Mouse (Mus musculus) brain, embryonic 18.5 days (tissue): ENCODE results near the gene Dtx4.
A peak's percentile ranks its signal among the peaks of the same experiment; 100 is the strongest.
"Not testable (repeated sequence)": the region's sequence is repeated elsewhere in the genome, so short reads cannot be mapped to it uniquely, and the experiment has no call there.

Experiments used
- DNase-seq: peaks from one replicate; pipeline ENCODE4 v3.0.0-alpha.2; 2012; ENCODE audit warnings: low read depth, low spot score

Gene Dtx4

DNA sequence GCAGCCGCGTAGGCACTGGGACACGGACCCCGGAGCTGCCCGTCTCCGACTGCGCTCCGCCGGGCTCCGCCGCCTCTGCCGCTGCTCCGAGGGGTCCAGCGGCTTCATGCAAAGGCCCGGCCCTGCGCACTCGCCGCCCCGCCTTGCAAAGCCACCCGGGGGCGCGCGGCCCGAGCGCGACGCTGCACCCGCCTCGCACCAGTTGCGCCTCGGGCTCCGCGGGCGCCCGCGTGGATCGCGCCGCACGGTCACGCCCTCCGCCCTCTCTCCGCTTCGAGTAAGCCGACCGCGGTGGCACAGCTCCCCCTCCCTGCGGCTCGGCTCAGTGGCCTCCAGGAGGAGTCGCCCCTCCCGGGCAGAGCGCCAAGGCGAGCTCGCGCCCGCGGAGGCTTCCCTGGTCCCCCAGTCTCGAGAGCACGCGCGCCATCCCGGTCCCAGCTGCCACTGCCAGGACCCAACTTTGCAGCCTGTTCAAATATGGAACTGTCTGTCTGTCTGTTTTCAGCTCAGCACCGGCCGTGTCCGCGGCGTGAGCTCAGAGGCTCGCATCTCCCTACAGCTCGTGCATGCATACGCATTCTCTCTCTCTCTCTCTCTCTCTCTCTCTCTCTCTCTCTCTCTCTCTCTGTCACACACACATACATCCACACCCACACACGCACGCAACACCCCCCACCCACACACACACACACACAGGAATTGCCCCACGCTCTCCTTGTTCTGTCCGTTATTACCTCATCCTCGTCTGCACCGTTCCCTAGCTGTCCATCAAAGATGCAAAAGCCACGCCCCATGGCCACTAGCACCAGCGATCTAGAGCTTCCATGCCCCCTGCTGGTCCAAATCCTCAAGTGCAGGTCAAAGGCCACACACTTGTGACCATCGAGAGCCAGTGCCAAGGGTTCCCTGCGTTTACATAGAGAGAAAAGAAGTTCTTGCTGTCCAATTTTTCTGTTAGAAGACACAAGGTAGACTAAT, at the start of gene Dtx4:
Dtx4 (minus strand) TSS at position 85 of the 978 bp plus-strand sequence.
- peak; percentile 82 for DNase-seq

DNA sequence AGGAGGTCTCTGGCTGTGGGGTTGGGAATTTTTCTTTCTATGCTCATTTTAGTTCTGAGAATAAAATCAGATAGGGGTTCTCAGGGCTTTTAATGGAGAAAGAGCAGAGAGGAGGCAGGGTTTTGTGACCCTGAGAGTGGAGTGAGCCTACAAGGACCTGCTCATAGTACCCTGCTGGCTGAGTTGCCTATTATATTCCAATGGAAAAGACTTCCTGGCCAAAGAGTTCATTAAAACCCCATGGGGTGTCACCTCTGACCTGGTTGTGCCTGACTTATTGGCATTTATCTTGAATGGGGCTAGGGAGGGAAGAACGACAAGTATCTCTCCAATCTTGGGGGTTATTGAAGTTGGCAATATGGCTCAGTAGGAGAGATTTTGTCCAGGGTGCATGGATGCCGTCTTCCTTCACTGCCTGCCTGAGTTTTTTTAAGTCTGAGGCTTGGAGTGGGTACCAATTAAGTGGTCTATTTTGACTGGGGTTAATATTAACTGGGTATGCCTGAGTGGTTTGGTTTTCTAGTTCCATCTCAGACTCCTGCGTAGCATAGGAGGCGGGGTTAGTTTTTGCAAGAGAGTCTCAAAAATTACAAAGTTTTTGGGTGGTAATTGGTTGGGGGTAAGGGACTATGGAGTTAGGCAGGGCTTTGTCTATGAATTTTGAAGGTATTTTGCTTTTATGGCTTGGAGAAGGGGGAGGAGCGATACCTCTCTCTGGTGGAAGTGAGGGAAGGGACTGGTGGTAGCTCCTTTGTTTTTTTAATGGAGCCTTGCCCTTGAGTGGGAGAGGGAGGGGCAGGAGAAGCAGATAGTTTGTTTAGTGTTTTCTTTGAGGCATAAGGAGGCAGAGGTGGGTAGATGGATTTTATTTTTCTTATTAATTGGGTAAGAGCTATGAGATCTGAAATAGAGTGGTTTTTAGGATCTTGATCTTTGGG, 49.0 kb upstream of the Dtx4 start:
- no peak for DNase-seq

DNA sequence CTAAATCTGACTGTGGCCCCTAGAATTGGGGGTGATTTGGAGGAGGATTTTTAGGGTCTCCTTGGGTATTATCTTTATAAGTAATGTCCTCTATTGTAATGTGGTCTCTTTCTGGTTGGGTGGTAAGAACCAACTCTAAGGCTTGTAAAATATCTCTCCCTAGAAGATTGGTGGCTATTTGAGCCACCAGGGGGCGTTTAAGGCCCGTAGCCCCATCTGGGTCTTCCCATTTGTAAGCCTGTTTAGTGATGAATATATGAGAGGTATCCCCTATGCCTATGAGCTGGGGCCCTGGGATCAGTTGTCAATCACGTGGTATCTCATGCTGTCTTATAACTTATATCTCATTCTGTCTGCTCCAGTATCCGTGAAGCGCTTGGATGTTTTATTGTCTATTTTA, 47.9 kb upstream of the Dtx4 start:
- no peak for DNase-seq

DNA sequence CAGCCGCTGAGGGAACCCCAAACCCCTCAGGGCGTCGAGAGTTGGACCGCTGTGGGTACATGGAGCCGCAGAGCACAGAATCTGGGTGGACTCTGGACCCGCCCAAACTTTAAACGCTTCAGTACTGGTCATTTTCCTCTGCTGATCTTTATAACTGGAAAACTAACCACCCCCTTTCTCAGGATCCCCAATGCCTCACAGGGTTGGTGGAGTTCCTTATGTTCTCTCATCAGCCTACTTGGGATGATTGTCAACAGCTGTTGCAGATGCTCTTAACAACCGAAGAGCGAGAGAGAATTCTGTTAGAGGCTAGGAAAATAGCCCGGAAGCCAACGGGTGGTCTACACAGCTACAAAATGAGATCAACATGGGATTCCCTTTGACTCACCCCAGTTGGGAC, 44.2 kb upstream of the Dtx4 start, which contains the start of gene Fam111a:
Fam111a (plus strand) TSS at position 301 of the 400 bp plus-strand sequence.
- DNase-seq: not testable (repeated sequence)

DNA sequence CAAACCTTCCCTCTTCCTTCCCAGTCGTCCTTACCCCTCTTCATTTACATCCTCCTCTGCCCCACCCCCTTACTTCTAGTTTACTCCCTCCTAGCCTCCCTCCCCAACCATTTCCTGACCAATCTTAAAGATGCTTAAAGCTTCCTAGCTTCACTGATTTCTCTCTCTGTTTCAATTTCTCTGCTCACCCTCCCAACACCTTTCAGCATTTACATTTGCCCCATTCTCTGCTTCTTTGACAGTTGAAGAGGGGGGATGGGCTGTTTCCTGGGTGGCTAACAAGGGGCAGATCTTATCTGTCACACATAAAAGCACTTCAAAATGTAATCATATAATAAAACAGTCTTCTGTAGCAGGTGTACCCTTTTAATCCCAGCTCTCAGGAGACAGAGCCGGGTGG, 40.4 kb upstream of the Dtx4 start:
- no peak for DNase-seq

DNA sequence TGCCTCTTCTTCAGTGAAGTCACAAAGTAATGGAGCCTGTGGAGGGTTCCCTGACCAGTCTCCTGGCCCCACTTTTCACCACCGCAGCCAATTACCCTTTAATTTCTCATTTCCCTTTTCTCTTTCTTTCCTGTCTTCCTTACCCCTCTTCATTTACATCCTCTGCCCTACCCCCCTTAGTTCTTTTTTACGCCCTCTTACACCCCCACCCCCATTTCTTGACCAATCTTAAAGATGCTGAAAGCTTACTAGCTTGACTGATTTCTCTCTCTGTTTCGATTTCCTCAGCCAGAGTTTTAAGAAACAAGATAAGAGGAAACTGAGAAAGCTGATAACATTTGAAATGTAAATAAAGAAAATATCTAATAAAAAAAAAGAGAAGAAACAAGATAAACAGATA, 39.5 kb upstream of the Dtx4 start:
- no peak for DNase-seq

DNA sequence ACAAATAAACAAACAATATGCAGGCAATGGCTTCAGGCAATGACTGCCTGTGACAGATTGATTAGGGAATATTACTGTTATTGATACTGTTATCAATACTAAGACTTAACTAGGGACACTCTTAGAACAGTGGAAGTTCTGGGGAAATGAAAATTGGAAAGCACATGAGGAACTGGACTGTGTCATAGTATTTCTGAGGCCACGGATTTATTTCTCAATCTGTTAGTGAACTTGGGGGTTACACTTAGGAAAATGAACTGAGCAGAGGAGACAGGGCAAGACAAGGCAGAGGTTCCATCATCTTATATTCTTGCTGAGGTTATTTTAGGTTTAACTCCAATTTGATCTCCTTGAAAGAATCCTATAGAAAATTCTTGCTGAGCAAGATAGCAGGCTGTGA, 38.7 kb upstream of the Dtx4 start:
- DNase-seq: no peak

DNA sequence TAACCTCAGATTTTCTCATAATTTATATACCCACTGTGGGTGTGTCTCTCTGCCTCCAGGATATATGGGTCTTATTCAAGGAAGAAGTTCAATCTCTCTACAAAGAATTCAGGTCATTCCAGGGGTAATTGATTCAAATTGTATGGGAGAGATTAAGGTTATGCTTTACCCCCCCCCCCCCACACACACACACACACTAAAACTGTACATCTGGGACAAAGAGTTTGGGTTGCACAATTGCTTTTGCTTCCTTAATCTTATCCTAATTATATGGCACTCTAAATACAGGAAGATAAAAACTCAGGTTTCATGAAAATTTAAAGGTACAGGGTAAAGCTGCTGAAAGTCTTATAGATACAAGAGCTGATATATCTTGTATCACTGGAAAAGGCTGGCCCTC, 35.9 kb upstream of the Dtx4 start:
- DNase-seq: no peak

DNA sequence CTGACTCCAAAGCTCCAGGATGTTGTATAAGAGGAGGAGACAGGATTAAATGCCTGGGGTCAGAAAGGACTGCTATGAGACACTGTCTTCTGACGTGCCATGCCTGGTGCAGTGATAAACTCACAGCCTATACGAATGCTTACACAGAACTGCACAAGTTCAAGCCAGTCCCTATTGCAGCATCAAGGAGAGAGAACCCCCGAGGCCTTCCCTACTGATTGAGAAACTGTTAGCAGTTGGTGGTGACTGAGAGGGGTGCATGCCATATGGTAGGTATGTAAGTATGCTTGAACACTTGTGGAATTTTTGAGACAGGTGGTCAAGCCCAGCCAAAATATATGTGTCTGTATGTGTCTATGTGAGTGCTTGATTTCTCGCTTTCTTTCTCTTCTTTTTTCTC, 22.1 kb upstream of the Dtx4 start:
- no peak for DNase-seq

DNA sequence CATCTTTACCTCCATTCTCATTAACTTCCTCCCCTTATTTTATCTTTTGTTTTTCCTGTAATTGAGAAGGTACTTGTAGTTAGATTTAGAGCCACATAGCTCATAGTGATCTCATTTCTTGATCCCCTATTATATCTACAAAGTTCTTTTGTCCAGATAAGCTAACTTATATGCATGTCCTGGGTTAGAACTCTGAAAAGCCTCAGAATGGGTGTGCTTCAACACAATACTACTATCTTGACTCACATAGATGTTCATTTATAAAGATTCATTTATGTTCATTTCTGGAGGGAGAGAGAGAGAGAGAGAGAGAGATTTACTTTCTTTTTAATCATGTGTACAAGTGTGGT, 17.3 kb upstream of the Dtx4 start:
- DNase-seq: no peak

DNA sequence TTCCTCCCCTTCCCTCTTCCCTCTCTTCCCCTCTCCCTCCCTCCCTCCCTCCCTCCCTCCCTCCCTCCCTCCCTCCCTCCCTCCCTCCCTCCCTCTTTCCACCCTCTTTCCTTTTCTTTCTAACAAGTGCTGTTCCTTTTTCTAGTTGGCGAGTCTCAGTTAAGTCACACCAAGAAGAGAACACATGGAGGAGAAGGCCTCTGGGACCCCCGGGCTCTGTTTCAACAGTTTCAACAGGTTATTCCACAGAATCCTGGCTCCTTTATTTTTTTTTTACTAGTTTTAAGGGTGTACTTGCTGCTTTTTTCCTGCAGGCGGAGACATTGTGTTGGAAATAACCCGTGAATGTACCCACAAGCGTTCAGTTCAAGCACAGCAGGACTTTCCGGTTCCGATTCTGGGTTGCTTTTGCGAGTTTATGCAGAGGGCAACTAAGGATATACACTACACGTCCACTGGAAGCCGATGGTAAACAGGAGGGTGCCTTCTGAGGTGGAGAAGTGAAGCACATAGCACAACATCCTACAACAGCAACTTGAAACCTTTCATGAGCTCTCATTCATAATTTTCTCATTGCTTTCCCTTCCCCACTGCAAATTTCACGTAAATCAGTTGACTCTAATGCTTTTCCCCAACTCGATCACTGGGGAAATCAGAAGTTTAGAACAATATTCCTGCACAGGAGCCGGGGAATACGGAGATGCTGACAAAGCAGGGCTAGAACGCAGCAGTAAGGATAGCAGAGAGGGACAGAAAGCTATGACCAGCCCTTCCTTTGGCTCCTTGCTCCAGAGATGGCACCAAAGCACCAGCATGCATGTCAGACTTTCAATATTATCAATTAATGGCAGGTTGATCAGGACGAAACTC, 16.7 kb upstream of the Dtx4 start:
- no peak for DNase-seq

DNA sequence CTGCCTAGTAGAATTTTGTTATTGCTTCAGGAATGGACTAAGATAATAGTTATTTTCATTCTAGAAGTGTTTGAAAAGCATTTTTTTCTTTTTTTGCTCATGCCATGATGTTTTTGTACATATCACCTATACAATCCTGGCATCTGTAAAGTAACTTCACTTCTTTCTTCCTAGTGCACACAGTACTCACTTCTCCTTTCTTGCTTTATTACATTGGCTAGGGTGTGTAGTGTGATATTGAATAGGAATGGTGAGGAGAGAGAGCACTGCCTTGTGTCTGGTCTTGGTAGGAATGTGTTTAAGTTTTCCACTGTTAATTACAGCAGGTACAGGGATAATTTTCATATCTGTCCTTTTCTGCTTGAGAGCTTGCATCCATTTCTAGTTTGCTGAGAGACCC, 13.4 kb upstream of the Dtx4 start:
- no peak for DNase-seq

DNA sequence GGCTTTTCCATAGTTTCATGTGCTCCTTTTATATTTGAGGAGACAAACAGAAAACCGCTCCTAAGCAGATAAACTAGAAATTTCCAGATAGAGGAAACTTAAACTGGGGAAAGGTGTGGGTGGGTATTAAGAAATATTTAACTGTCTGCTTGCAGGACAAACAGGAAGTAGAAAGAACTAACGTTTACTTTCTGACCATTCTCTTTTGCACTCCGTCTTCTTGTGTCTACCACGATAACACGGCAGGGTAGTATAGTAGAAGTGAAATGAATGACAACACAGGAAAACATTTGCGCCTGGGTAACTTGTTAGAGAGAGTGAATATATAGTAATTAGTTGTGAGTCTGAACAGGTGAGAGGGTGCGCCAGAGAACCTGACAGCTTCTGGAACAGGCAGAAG, 1.5 kb upstream of the Dtx4 start:
- DNase-seq: no peak

DNA sequence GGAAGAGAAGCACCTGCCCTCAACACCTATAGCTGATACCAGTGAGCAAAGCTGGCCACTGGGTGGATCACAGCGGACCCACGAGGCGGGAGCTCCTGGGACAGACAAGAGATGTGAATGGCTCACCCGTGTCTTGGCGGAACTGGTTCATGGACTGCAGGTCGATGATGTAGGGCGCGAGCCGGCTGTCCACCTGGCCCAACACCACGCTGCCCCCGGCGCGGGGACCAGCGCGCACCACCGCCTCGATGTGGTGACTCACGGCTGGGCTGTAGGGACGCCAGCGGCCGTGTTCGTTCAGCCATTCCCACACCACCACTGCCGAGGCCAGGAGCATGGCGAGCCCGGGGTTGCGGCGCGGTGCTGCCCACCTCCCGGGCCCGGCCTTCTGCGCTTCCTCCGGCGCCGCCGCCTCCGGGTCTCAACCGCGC, 358 bp downstream of the Dtx4 start:
- no peak for DNase-seq

DNA sequence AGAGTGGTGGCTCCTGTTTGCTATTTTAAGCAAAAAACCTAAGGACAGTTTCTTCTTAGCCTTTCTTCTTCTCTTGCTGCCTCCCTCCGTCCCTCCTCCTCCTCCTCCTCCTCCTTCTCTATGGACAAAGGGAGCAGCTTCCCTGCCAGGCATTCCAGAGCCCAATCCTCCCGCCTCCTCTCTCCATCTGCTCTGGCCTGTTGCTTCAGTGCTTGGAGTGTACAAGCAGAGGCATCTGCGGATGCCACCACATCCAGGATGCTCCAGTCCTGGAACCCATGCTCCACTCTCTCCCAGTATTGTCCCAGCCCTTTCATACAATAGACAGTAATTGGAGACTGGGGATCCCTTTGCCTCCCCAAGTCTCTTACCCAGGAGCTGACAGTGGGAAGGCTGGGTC, 1.1 kb downstream of the Dtx4 start:
- no peak for DNase-seq

DNA sequence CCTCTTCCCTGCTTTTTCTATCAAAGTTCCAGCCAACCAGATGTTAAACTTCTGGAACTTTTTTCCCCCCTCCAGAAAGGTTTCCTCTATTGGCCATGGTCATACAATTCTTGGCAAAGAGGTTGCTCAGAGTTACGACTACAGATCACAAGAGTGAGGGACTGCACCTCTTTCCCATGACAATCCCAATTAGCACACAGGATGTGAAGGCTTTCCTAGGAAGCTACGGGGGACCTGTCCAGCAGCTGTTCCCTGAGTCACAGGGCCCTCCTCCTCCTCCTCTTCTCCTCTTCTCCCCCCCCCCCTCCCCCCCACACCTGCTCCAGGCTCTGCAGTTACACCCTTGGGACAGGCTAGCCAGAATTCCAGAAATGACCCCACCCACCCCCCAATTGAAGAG, 1.8 kb downstream of the Dtx4 start:
- DNase-seq: no peak

DNA sequence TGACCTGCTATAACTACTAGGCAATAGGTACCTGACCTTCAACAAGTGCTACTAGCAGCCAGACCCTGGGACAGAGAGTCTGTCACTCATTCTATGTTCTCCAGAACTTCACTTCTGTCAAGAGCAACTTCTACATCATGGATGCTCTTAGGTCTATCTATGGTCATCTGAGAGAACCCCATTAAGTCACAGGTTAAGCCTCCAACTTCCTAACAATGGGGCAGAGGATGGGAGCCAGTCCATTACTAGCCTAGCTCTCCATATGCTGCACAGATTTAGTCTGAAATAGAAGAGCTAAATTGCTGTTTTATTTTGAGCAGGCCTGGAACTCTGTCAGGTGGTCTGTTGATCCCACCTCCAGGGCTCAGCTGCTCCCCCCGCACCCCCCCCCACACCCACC, 2.3 kb downstream of the Dtx4 start:
- DNase-seq: no peak

DNA sequence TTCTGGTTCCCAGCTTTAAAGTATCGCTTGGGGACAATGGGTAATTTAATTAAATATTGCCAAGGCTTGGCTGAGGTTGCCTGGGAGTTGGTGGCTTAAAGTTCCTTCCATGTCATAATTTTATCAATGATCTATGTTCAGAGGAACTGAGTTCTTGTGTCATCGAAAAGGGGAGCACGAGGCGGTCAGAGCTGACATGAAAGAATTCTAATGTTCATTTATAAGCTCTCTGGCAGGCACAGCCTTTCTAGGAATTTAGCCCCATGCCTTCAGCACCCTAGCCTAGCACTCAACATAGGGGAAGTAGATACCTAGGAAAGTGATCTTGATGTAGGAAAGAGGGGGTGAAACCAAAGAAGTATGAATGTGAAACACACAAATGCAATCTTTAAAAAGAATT, 2.9 kb downstream of the Dtx4 start:
- no peak for DNase-seq

DNA sequence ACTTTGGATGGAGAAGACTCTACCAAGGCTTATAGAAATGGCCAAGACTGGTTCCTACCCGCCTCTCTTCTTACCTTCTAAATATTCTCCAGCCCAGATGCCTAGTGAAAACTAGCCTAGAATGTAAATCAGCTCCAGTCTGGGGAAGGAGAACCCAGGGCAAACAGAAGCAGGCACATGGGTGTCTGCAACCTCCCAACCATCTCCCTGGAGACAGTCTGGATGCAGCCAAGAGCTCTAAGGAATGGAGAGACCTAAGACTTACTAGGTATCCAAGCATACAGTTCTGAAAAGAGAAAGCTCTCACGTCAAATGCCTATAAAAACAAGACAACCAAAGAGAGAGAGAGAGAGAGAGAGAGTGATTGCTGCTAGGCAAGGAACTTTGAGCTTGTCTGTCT, 3.3 kb downstream of the Dtx4 start:
- DNase-seq: no peak

DNA sequence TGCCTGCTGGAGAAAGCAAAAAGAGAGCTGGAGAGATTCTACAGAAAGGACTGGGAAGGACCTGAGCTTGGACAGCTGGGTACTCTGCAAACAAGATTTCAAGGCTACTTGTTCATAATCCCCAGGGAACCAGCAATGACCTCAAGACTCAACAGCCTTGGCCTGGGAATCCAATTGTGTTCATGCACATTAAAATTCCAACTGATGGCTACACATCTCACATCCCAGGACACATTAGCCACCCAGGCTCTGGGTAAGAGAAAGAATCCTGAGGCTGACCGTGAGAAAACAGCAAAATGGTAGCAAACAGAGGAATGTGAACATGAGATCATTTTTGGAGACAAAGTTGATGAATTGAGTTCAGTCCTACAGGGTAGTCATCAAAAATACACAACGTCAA, 5.0 kb downstream of the Dtx4 start:
- no peak for DNase-seq

DNA sequence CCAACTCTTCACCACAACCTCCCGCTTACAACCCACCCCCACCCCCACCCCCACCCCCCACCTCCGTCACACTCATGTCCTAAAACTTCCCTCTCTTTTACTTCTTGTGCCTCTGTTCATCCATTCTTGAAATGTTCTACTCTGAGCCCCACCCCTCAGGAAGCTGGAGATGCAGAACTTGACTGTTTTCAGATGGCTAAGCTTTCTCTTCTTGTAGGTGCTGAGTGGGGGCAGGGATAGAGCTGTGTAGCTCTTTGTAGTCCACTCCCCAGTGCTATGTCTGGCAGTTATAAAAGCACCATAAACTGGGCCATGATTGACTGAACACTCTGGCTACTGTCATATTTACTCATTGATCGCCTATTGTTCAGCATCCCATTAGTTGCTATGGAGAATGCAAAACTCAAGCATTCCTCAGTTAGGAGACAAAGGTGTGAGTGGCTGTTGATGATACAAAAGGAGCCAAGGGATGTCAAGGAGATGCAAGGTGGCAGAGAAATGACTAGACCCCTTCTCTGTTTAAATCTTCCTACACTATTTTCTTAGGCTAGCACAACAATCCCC, 6.2 kb downstream of the Dtx4 start:
- DNase-seq: no peak
